Mouse (Mus musculus) kidney, embryonic 16.5 days (tissue): ENCODE measurements around the gene Ccdc81. TPM values are rescaled to one million over a fixed set of nuclear protein-coding genes. Genes with fewer than 3 reads are reported as not detected.

Experiments used
- ATAC-seq: fragments of 200-750 bp; cut with Nextera tagmentation; 2 replicates; pipeline ENCODE4 v1.8.0; 2017; ENCODE audit warnings: moderate TSS enrichment; ENCODE audit not compliant: low FRiP score, low TSS enrichment
- H3K27ac ChIP-seq: fragments of 300-500 bp; sonication (generic); 2 replicates; pipeline ENCODE4 v1.5.1; 2014; ENCODE audit warnings: low read length
- H3K27me3 ChIP-seq: fragments of 300-500 bp; sonication (generic); 2 replicates; pipeline ENCODE4 v1.6.1; 2014; ENCODE audit warnings: low read length, control low read depth, mixed read lengths; ENCODE audit not compliant: insufficient read depth
- H3K36me3 ChIP-seq: fragments of 300-500 bp; sonication (generic); 2 replicates; pipeline ENCODE4 v1.6.1; 2014; ENCODE audit warnings: low read length, control low read depth, mixed read lengths; ENCODE audit not compliant: insufficient read depth
- H3K4me1 ChIP-seq: fragments of 300-500 bp; sonication (generic); 2 replicates; pipeline ENCODE4 v1.6.1; 2014; ENCODE audit warnings: low read length, control low read depth, mixed read lengths; ENCODE audit not compliant: insufficient read depth
- H3K4me2 ChIP-seq: fragments of 300-500 bp; sonication (generic); replicated peaks from 2 replicates; pipeline ENCODE4 v1.6.1; 2014; ENCODE audit warnings: low read depth, low read length
- H3K4me3 ChIP-seq: fragments of 300-500 bp; sonication (generic); 2 replicates; pipeline ENCODE4 v1.5.1; 2014; ENCODE audit warnings: mild to moderate bottlenecking, low read length
- H3K9ac ChIP-seq: fragments of 300-500 bp; sonication (generic); replicated peaks from 2 replicates; pipeline ENCODE4 v1.6.1; 2014; ENCODE audit warnings: low read length
- H3K9me3 ChIP-seq: fragments of 300-500 bp; sonication (generic); 2 replicates; pipeline ENCODE4 v1.6.1; 2016; ENCODE audit warnings: low read length, control low read depth
- WGBS: fragments of 180-500 bp; shearing (Covaris S2); extraction: QIAGEN DNeasy Blood & Tissue Kit; methylation state at CpG from one replicate; pipeline ENCODE4 v1.1.7; 2014; 5-methylcytosine and 5-hydroxymethylcytosine counted together
- polyA plus RNA-seq: library from polyadenylated mRNA; unstranded; fragments of >200 nt; fragmentation: Nextera tagmentation; extraction: Ambion mirVana; gene quantifications from 2 replicates; pipeline ENCODE4 v1.2.1, GENCODE M21; 2015

The Ccdc81 gene
- polyA plus RNA-seq, 1 experiment from 2014 or later: 0.25 TPM

GRCm38 (mm10) chr7:89913432-89914158 is 10.2 kb upstream of the Ccdc81 start:
- H3K9me3 ChIP-seq: no peaks in the 10 kb centered on the region
- H3K4me2 ChIP-seq: no peak overlapping the region
- no peak overlapping the region for H3K4me3 ChIP-seq
- peaks cover 5% of the 10 kb centered on the region; the same call in 1 of the 2 replicates for H3K4me1 ChIP-seq
- H3K9ac ChIP-seq: no peak overlapping the region
- H3K27ac ChIP-seq: no peak overlapping the region
- WGBS: 88% methylated on average over 3 of the region's 3 CpGs
- H3K27me3 ChIP-seq: no peaks in the 10 kb centered on the region
- ATAC-seq: no peak
- H3K36me3 ChIP-seq: peaks cover 5% of the 10 kb centered on the region; the same call in 1 of the 2 replicates

DNA sequence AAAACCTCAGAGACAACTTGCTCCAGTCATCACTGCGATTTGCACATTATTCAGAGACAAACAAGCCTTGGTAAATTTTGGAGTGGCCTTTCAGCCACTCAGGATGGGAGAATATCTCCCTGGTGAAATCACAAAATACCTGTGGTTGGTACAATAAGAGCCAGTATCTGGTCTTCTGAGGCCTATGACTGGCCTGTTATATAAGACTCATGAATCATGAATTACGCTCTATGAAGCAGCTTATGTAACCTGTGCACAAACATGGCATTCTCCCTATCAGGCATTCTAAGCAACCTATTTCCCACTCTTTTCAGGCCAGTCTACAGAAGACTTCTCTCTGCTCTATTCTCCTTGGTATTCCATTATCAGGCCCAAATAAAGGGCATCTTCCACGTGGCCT is 8.9 kb upstream of the Ccdc81 start:
- H3K27ac ChIP-seq: no peak overlapping the region
- H3K4me1 ChIP-seq: peaks cover 5% of the 10 kb centered on the region; the same call in 1 of the 2 replicates
- H3K4me3 ChIP-seq: no peak overlapping the region
- no peaks in the 10 kb centered on the region for H3K36me3 ChIP-seq
- ATAC-seq: no peak
- no peaks in the 10 kb centered on the region for H3K9me3 ChIP-seq
- WGBS: 92% methylated on average over 3 of the region's 3 CpGs
- no peak overlapping the region for H3K9ac ChIP-seq
- H3K27me3 ChIP-seq: no peaks in the 10 kb centered on the region
- H3K4me2 ChIP-seq: no peak overlapping the region

- no peaks in the 10 kb centered on the region for H3K36me3 ChIP-seq
- no peak overlapping the region for H3K27ac ChIP-seq
- H3K4me2 ChIP-seq: no peak overlapping the region
- H3K9me3 ChIP-seq: no peaks in the 10 kb centered on the region
- H3K4me1 ChIP-seq: peaks cover 5% of the 10 kb centered on the region; the same call in 1 of the 2 replicates
- no peak overlapping the region for H3K9ac ChIP-seq
- no peaks in the 10 kb centered on the region for H3K27me3 ChIP-seq
- 69% methylated on average over 4 of the region's 4 CpGs for WGBS
- H3K4me3 ChIP-seq: no peak overlapping the region
- ATAC-seq: no peak
These were observed 6.3 kb upstream of the Ccdc81 start for GRCm38 (mm10) chr7:89909711-89910110.

DNA sequence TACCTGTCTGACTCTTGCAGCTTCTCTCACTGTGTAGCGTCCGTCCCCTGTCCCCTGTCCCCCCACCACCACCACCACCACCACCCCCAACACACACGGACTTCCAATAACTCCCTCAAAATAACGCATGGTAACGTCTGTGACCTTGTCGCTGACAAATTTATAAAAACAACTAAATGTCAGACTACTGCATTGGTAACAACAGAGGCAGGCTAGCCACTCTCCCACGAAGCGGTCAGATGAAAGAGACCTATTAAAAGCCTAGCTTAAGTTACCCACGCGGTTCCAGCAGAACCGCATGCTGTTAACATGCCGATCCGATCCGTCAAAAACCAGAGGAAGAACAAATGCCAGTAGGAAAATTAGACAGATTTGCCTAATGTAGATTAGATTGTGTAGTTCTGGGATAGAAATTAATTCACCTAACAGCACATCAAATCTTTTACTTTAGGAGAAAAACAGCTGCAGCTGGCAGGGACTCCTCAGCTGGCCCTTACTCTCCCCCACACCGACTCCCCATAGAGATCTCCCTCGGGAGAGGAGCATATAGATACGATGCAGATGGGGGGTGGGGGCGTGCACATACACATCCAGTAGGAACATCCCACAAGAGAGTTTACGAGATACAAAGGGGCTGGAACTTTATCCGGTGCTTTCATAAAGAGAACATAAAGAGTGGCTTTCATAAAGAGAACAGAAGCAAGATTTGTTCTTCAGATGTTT is 5.6 kb upstream of the Ccdc81 start:
- H3K4me2 ChIP-seq: no peak overlapping the region; the same call in 1 of the 2 replicates
- 56% methylated on average over 20 of the region's 20 CpGs for WGBS
- H3K27me3 ChIP-seq: no peaks in the 10 kb centered on the region
- H3K4me1 ChIP-seq: peaks cover 5% of the 10 kb centered on the region
- H3K27ac ChIP-seq: no peak overlapping the region
- no peak for ATAC-seq
- no peaks in the 10 kb centered on the region for H3K9me3 ChIP-seq
- no peak overlapping the region for H3K9ac ChIP-seq
- H3K36me3 ChIP-seq: no peaks in the 10 kb centered on the region
- no peak overlapping the region for H3K4me3 ChIP-seq

DNA sequence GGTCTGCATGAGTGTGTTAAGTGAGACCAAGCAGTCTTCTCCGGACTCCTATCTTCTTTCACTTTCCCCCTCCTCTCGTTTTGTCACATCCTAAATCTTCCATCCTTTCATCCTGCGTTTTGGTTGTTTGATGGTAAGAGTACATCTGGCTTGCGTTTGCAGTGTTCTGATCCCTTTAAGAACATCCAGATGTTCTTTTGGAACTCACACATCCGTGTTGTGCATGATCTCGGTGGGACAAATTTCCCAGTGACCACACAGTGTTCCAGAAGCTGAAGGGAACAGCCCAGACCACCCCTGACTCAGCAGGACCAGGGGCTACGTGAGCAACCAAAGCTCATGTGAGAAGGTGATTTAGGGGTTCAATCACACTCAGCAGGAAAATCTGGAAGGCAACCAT is 5.0 kb upstream of the Ccdc81 start:
- WGBS: 51% methylated on average over 7 of the region's 7 CpGs
- Histone ChIP-seq H3K9ac (no peak overlapping the region), H3K27me3 (no peaks in the 10 kb centered on the region), H3K36me3 (no peaks in the 10 kb centered on the region), H3K9me3 (no peaks in the 10 kb centered on the region), H3K4me2 (no peak overlapping the region), H3K4me1 (peaks cover 11% of the 10 kb centered on the region), H3K27ac (no peak overlapping the region), H3K4me3 (no peak overlapping the region)
- ATAC-seq: no peak

GRCm38 (mm10) chr7:89907950-89908349 is 4.5 kb upstream of the Ccdc81 start:
- Histone ChIP-seq H3K4me1 (peaks cover 14% of the 10 kb centered on the region), H3K4me2 (no peak overlapping the region), H3K27ac (no peak overlapping the region), H3K4me3 (no peak overlapping the region), H3K36me3 (no peaks in the 10 kb centered on the region), H3K9ac (no peak overlapping the region), H3K9me3 (no peaks in the 10 kb centered on the region), H3K27me3 (no peaks in the 10 kb centered on the region)
- 0 out of 2 replicates have a peak, but pooled peaks have one; percentile 43 for ATAC-seq
- WGBS: 23% methylated on average over 8 of the region's 8 CpGs

GRCm38 (mm10) chr7:89903007-89903406 is 422 bp downstream of the Ccdc81 start:
- H3K27me3 ChIP-seq: no peaks in the 10 kb centered on the region
- 89% methylated on average over 8 of the region's 8 CpGs for WGBS
- H3K36me3 ChIP-seq: no peaks in the 10 kb centered on the region
- peak overlapping the region; percentile 55 for H3K4me2 ChIP-seq
- no peaks in the 10 kb centered on the region for H3K9me3 ChIP-seq
- H3K4me3 ChIP-seq: peak overlapping the region; percentile 27
- no peak overlapping the region for H3K9ac ChIP-seq
- H3K27ac ChIP-seq: no peak overlapping the region
- H3K4me1 ChIP-seq: peaks cover 9% of the 10 kb centered on the region
- ATAC-seq: no peak

DNA sequence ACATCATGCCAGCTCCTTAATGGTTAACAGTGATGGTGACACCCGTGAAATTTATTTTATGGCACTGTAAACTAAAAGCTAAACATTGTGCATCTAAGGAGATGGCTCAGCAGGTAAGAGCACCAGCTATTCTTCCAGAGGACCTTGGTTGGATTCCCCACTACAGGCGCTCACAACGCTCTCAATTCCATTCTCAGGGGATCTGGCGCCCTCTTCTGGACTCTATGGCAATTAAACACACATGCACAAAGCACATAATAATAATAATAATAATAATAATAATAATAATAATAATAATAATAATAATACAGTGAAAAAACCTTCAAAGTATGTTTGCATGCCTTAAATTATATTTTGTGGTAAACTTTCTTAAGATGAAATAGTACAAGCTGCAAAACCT is 11.6 kb downstream of the Ccdc81 start:
- no peaks in the 10 kb centered on the region for H3K4me1 ChIP-seq
- 47% methylated on average over 4 of the region's 4 CpGs for WGBS
- H3K36me3 ChIP-seq: no peaks in the 10 kb centered on the region
- no peaks in the 10 kb centered on the region for H3K27me3 ChIP-seq
- no peak overlapping the region for H3K4me3 ChIP-seq
- H3K9ac ChIP-seq: no peak overlapping the region
- no peak overlapping the region for H3K4me2 ChIP-seq
- H3K27ac ChIP-seq: no peak overlapping the region
- no peaks in the 10 kb centered on the region for H3K9me3 ChIP-seq
- ATAC-seq: no peak

DNA sequence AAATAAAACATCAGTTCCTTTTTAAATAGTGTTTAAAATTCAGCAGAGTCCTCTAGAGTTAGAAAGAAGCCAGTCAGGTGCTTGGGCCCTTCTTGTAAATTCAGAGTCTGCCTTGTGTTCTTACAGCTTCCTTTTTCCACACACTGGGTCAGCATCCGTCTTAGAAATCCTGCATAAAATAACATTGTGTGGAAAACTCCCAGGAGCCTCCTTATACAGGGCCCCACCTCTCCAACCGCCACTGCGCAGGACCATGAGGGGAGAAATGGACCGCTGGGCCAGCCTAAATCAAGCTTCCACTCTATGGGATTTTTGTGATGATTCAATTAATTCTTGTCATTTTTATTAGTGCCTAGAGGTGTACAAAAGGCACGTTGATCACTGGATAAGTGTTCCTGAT is 12.0 kb downstream of the Ccdc81 start:
- no peak overlapping the region for H3K4me3 ChIP-seq
- no peak overlapping the region for H3K9ac ChIP-seq
- H3K36me3 ChIP-seq: no peaks in the 10 kb centered on the region
- H3K27me3 ChIP-seq: no peaks in the 10 kb centered on the region
- H3K9me3 ChIP-seq: no peaks in the 10 kb centered on the region
- WGBS: 63% methylated on average over 5 of the region's 5 CpGs
- ATAC-seq: no peak
- H3K4me2 ChIP-seq: no peak overlapping the region
- H3K4me1 ChIP-seq: no peaks in the 10 kb centered on the region
- no peak overlapping the region for H3K27ac ChIP-seq

- Histone ChIP-seq H3K9ac (no peak overlapping the region), H3K9me3 (no peaks in the 10 kb centered on the region), H3K4me3 (no peak overlapping the region), H3K27me3 (no peaks in the 10 kb centered on the region), H3K4me2 (no peak overlapping the region), H3K4me1 (no peaks in the 10 kb centered on the region), H3K36me3 (no peaks in the 10 kb centered on the region), H3K27ac (no peak overlapping the region)
- no peak for ATAC-seq
- 52% methylated on average over 3 of the region's 3 CpGs for WGBS
These were observed 18.9 kb downstream of the Ccdc81 start for GRCm38 (mm10) chr7:89884551-89884950.
